Mouse (Mus musculus) testis, adult 2 months (tissue): Measurements from ENCODE around the gene Vmn1r217. TPM values are rescaled to one million over a fixed set of nuclear protein-coding genes. Genes with fewer than 3 reads are reported as not detected.

Experiments used
- H3K27ac ChIP-seq: fragments of 200-500 bp; 2 replicates; pipeline ENCODE4 v1.5.1; 2012; ENCODE audit warnings: low read depth, low read length; ENCODE audit not compliant: control insufficient read depth, insufficient read depth
- H3K27me3 ChIP-seq: fragments of 200-500 bp; 2 replicates; pipeline ENCODE4 v1.6.1; 2012; ENCODE audit warnings: mild to moderate bottlenecking, low read length, moderate library complexity; ENCODE audit not compliant: control insufficient read depth, insufficient read depth
- H3K36me3 ChIP-seq: fragments of 200-500 bp; 2 replicates; pipeline ENCODE4 v1.6.1; 2012; ENCODE audit warnings: mild to moderate bottlenecking, low read length; ENCODE audit not compliant: control insufficient read depth, insufficient read depth
- H3K4me1 ChIP-seq: fragments of 200-500 bp; 2 replicates; pipeline ENCODE4 v1.6.1; 2012; ENCODE audit warnings: low read length; ENCODE audit not compliant: control insufficient read depth, insufficient read depth
- H3K4me3 ChIP-seq: fragments of 200-500 bp; 2 replicates; pipeline ENCODE4 v1.5.1; 2012; ENCODE audit warnings: low read depth, mild to moderate bottlenecking, low read length, moderate library complexity, mixed read lengths; ENCODE audit not compliant: control insufficient read depth
- CTCF ChIP-seq: fragments of 200-500 bp; IDR thresholded peaks from 2 replicates; pipeline ENCODE4 v1.5.1; 2012; ENCODE audit warnings: low read depth, mild to moderate bottlenecking, inconsistent platforms, low read length, moderate library complexity; ENCODE audit not compliant: control insufficient read depth, insufficient read depth, insufficient replicate concordance
- POLR2A ChIP-seq: fragments of 200-500 bp; IDR thresholded peaks from 2 replicates; pipeline ENCODE4 v1.6.1; 2012; ENCODE audit warnings: low read depth, mild to moderate bottlenecking, inconsistent platforms, low read length, moderate library complexity; ENCODE audit not compliant: control insufficient read depth
- polyA plus RNA-seq: library from polyadenylated mRNA; depleted of rRNA; stranded (reverse); fragments of >200 nt; gene quantifications from 2 replicates; pipeline ENCODE4 v1.2.3, GENCODE M21; 2012; rRNA removed

The Vmn1r217 gene
- polyA plus RNA-seq, 1 experiment: not detected

DNA sequence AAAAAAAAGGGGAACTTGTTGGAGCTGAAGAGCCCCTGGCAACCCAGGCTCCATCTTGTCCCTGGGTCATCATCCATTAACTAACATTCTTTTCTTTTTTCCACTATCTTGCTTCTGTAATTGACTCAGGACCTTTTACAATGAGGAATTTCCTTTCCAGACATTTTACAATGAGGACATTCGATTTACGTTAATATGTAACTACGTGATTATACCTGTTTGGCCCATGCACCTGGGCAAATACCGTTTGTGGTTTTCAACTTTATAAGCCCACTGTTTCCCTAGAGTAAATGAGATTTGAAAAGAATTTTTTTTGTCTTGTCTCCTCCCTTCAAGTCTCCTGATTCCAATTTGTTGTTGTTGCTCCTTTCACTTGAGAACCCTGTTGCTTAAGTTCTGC, 23.6 kb downstream of the Vmn1r217 start:
- Histone ChIP-seq H3K27me3 (no peaks in the 10 kb centered on the region), H3K4me3 (no peak overlapping the region), H3K36me3 (no peaks in the 10 kb centered on the region), H3K27ac (no peak overlapping the region), H3K4me1 (no peaks in the 10 kb centered on the region)
- TF ChIP-seq CTCF (no peak), POLR2A (no peak)

DNA sequence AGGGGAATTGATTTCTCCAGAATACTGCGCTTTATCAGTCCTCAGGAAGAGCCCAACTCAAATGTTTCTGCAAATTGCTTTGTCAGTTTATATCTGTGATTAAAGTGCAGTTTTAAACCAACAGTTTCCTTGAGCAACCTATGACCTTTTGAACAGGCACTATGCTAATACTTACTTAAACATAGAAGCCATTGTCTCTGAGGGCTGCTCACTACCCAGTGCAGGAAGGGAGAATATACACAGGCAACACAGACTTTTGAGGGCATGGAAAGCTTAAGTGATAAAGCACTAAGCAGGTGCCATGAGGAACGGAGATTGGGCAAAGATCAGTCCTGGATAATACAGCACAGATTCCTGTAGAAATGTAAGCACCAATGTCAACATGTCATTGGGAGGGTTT, 48.7 kb downstream of the Vmn1r217 start:
- TF ChIP-seq POLR2A (no peak), CTCF (no peak)
- Histone ChIP-seq H3K36me3 (no peaks in the 10 kb centered on the region), H3K4me1 (no peaks in the 10 kb centered on the region), H3K4me3 (no peak overlapping the region), H3K27me3 (no peaks in the 10 kb centered on the region), H3K27ac (no peak overlapping the region)

DNA sequence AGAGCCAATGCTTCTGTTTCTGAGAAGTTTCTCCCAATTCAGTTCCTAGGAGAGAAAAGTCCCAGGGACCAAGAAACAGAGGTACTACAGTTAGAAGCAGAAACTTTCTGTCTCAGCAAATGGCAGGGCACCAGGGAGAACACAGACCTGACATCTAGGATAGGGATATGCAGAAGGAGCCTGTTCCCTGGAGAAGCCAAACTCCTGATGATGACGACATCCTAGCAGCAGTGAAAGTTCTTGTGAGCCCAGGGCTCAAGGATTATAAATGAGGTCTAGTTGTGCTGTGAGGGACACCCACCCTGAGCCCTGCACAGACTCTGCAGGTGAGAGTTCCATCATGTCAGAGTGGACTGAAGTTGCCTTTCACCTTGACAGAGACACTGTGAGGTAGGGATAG, 50.3 kb downstream of the Vmn1r217 start, which contains the start of gene Vmn1r215:
Vmn1r215 (plus strand) TSS at position 301 of the 400 bp plus-strand sequence.
- H3K4me1 ChIP-seq: no peaks in the 10 kb centered on the region
- no peak within 1 kb of the TSS for H3K4me3 ChIP-seq
- H3K36me3 ChIP-seq: no peaks in the 10 kb centered on the region
- TF ChIP-seq POLR2A (no peak), CTCF (no peak)
- H3K27me3 ChIP-seq: no peaks in the 10 kb centered on the region
- no peak within 1 kb of the TSS for H3K27ac ChIP-seq

DNA sequence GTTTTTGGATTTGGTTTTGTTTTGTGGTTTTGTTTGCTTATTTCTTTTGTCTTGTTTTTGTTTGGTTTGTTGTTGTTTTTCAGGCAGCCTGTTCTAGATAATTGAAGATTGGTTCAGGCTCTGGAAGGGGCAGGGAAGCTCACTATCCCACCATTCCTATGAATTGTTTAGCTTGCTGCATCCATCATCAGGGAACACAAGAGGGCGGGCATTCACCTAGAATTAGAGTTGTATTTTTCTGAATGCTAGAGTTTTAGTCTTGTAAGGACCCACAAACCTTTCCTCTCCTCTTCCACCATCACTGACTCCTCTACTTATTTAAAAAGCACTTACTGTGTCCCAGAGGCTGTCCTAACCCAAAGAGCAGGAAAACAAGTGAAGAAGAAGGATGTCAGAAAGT, 60.2 kb downstream of the Vmn1r217 start:
- Histone ChIP-seq H3K4me3 (no peak overlapping the region), H3K27me3 (no peaks in the 10 kb centered on the region), H3K36me3 (no peaks in the 10 kb centered on the region), H3K4me1 (no peaks in the 10 kb centered on the region), H3K27ac (no peak overlapping the region)
- TF ChIP-seq CTCF (no peak), POLR2A (no peak)

Other genes starting within 250 kb of the Vmn1r217 start
- not detected in 2 replicates for gene Vmn1r212, start 234.0 kb downstream of the Vmn1r217 start, polyA plus RNA-seq
- gene Vmn1r213, start 110.6 kb downstream of the Vmn1r217 start, polyA plus RNA-seq: not detected in 2 replicates
- not detected in 2 replicates for gene Vmn1r214, start 87.8 kb downstream of the Vmn1r217 start, polyA plus RNA-seq
- not detected in 2 replicates for gene Vmn1r215, start 50.2 kb downstream of the Vmn1r217 start, polyA plus RNA-seq
- gene Vmn1r218, start 14.9 kb upstream of the Vmn1r217 start, polyA plus RNA-seq: not detected in 2 replicates
- not detected in 2 replicates for gene Vmn1r219, start 41.1 kb upstream of the Vmn1r217 start, polyA plus RNA-seq
- gene Vmn1r220, start 69.7 kb upstream of the Vmn1r217 start, polyA plus RNA-seq: not detected in 2 replicates
- gene Vmn1r221, start 95.9 kb upstream of the Vmn1r217 start, polyA plus RNA-seq: not detected in 2 replicates
- 0.06 TPM in 1 of 2 replicates, not detected in the other for gene Vmn1r222, start 117.7 kb upstream of the Vmn1r217 start, polyA plus RNA-seq
- gene Vmn1r223, start 128.9 kb upstream of the Vmn1r217 start, polyA plus RNA-seq: not detected in 2 replicates